Mouse (Mus musculus) lung, embryonic 14.5 days (tissue): Measurements from ENCODE around the gene Fkrp. TPM values are rescaled to one million over a fixed set of nuclear protein-coding genes. Genes with fewer than 3 reads are reported as not detected.

Experiments
- ATAC-seq: fragments of 200-750 bp; cut with Nextera tagmentation; 2 replicates; pipeline ENCODE4 v1.8.0; 2017; ENCODE audit warnings: mild to moderate bottlenecking, moderate TSS enrichment, moderate library complexity; ENCODE audit not compliant: insufficient read depth
- DNase-seq: peaks from one replicate; pipeline ENCODE4 v3.0.0-alpha.2; 2015
- H3K27ac ChIP-seq: fragments of 300-500 bp; sonication (generic); 2 replicates; pipeline ENCODE4 v1.5.1; 2014; ENCODE audit warnings: low read depth, mild to moderate bottlenecking, moderate library complexity
- H3K27me3 ChIP-seq: fragments of 300-500 bp; sonication (generic); 2 replicates; pipeline ENCODE4 v1.6.1; 2014; ENCODE audit warnings: low read length, control low read depth; ENCODE audit not compliant: insufficient read depth
- H3K36me3 ChIP-seq: fragments of 300-500 bp; sonication (generic); 2 replicates; pipeline ENCODE4 v1.6.1; 2014; ENCODE audit warnings: control low read depth; ENCODE audit not compliant: insufficient read depth
- H3K4me1 ChIP-seq: fragments of 300-500 bp; sonication (generic); 2 replicates; pipeline ENCODE4 v1.6.1; 2014; ENCODE audit warnings: antibody characterized with exemption, control low read depth; ENCODE audit not compliant: insufficient read depth
- H3K4me2 ChIP-seq: fragments of 300-500 bp; sonication (generic); 2 replicates; pipeline ENCODE4 v1.6.1; 2014; ENCODE audit warnings: mild to moderate bottlenecking
- H3K4me3 ChIP-seq: fragments of 300-500 bp; sonication (generic); 2 replicates; pipeline ENCODE4 v1.5.1; 2014; ENCODE audit warnings: low read depth, low read length
- H3K9ac ChIP-seq: fragments of 300-500 bp; sonication (generic); 2 replicates; pipeline ENCODE4 v1.6.1; 2014
- H3K9me3 ChIP-seq: fragments of 300-500 bp; sonication (generic); 2 replicates; pipeline ENCODE4 v1.6.1; 2016; ENCODE audit warnings: low read depth, low read length, control low read depth
- CTCF ChIP-seq: IDR thresholded peaks from 2 replicates; pipeline ENCODE4 v1.5.1; 2016; ENCODE audit warnings: antibody characterized with exemption, low read depth
- WGBS: fragments of 180-500 bp; shearing (Covaris S2); extraction: QIAGEN DNeasy Blood & Tissue Kit; methylation state at CpG from one replicate; pipeline ENCODE4 v1.1.7; 2014; 5-methylcytosine and 5-hydroxymethylcytosine counted together
- polyA plus RNA-seq: library from polyadenylated mRNA; unstranded; fragments of >200 nt; fragmentation: Nextera tagmentation; extraction: Ambion mirVana; gene quantifications from 2 replicates; pipeline ENCODE4 v1.2.1, GENCODE M21; 2014

Fkrp gene
- 27.7 and 31.9 TPM in 2 replicates for polyA plus RNA-seq

GRCm38 (mm10) chr7:16816475-16817122 lies at the start of gene Fkrp:
Fkrp (minus strand) TSS chr7:16816732.
- Histone ChIP-seq H3K27ac (peak within 1 kb of the TSS; percentile 99), H3K36me3 (peaks cover 26% of the 10 kb centered on the region), H3K9me3 (no peaks in the 10 kb centered on the region), H3K4me1 (peaks cover 31% of the 10 kb centered on the region), H3K27me3 (0 out of 2 replicates have a peak, but pooled peaks cover 3% of the 10 kb centered on the region), H3K4me2 (peak within 1 kb of the TSS; percentile 97), H3K4me3 (peak within 1 kb of the TSS; percentile 99), H3K9ac (peak within 1 kb of the TSS; percentile 100)
- ATAC-seq (peak; percentile 78), DNase-seq (peak; percentile 60)
- no peak for TF ChIP-seq CTCF
- WGBS = under 1% methylated on average over 46 of the region's 64 CpGs

DNA sequence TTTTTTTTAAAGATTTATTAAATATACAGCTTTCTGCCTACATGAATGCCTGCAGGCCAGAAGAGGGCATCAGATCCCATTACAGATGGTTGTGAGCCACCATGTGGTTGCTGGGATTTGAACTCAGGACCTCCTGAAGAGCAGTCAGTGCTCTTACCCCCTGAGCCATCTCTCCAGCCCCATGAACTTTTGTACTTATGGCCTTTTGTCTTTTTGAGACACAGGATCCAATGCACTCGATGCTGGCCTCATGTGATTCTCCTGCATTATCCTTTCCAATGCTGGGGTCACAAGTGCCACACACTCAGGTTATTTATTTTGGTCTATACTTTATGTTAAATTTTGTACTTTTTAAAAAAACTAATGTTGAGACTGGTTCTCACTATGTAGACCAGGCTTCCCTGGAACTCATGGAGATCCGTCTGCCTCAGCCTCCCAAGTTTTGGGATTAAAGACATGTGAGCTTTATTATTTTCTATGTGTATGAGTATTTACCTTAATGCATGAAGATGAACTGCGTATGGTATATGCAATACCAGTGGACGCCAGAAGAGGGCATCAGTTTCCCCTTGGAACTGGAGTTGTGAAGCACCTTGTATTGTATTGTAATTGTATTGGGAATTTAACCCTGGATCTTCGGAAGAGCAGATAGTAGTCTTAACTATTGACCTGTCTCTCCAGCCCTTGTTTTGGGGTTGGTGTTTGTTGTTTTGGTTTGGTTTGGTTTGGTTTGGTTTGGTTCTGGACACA lies 43.5 kb upstream of the Fkrp start:
- peaks cover 54% of the 10 kb centered on the region for H3K36me3 ChIP-seq

DNA sequence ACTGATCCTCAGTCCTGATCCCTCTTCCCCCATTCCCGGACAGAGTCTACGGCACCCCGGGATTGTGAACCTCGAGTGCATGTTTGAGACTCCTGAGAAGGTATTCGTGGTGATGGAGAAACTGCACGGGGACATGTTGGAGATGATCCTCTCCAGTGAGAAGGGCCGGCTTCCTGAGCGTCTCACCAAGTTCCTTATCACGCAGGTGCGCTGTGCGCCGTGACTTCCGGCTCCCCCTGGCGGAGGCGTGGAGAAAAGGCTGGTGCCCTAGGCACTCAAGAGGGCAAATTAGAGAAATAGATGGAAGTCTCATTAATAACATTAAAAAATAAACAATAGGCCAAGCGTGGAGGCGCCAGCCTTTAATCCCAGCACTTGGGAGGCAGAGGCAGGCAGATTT lies 41.8 kb upstream of the Fkrp start:
- Histone ChIP-seq H3K36me3 (peaks cover 61% of the 10 kb centered on the region), H3K9ac (no peak overlapping the region), H3K4me2 (no peak overlapping the region), H3K27me3 (no peaks in the 10 kb centered on the region), H3K4me1 (no peaks in the 10 kb centered on the region), H3K9me3 (no peaks in the 10 kb centered on the region), H3K27ac (no peak overlapping the region), H3K4me3 (no peak overlapping the region)
- WGBS = 23% methylated on average over 17 of the region's 17 CpGs
- DNase-seq (peak; percentile 54), ATAC-seq (no peak)
- peak; percentile 78 for TF ChIP-seq CTCF

More for the DNA sequence above, 43.5 kb upstream of the Fkrp start:
- Histone ChIP-seq H3K27ac (no peak overlapping the region), H3K9me3 (no peaks in the 10 kb centered on the region), H3K4me3 (no peak overlapping the region), H3K27me3 (no peaks in the 10 kb centered on the region), H3K9ac (no peak overlapping the region), H3K4me1 (no peaks in the 10 kb centered on the region), H3K4me2 (no peak overlapping the region)
- WGBS = 33% methylated on average over 5 of the region's 5 CpGs
- DNase-seq (peak; percentile 85), ATAC-seq (no peak)
- peak; percentile 84 for TF ChIP-seq CTCF

DNA sequence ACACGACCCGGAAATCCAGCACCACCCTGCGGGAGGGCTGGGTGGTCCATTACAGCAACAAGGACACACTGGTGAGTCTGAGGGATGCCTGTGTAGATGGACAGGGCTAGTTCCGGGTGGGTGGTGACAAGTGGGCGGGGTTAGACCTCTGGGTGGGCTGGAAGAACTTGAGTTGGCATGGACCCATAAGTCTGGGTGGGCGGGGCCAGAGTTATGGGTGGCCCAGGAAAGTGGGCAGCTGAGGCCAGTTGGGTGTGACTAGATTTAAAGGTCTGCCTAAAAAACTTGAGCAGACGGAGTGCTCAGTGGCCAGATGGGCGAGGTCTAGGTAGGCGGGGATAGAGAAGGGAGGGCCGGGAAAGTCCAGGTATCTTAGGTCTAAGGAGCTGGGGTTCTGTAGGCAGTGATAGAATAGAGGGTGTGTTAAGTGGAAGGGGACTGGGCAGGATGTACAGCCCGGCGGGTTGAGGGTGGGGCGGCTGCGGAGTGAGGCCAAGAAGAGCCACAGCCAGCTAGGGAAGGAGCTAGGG lies 36.8 kb upstream of the Fkrp start:
- no peak for TF ChIP-seq CTCF
- peak; percentile 62; the same call in 1 of the 2 replicates for ATAC-seq

DNA sequence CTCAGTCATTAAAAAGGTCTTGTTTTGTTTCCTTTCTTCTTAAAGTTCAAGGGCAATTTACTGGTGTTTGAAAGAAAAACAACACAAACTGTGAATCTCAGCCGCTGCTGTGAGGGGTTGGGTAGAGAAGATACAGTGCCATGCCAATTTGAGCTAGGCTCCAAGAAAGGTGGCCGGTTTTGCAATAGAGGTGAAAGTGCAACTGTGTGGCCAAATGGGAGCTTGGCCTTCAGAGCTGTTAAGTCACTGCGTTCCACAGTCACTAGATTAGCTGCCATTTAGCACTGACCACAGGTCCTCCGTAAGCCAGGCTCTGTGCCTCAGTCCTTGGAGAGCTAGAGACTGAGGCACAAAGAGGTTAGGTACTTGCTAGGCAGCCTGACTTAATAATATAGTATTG lies 35.1 kb upstream of the Fkrp start:
- Histone ChIP-seq H3K9ac (no peak overlapping the region), H3K9me3 (no peaks in the 10 kb centered on the region), H3K27ac (no peak overlapping the region), H3K4me3 (no peak overlapping the region), H3K27me3 (no peaks in the 10 kb centered on the region), H3K4me2 (no peak overlapping the region), H3K36me3 (peaks cover 72% of the 10 kb centered on the region), H3K4me1 (no peaks in the 10 kb centered on the region)
- 86% methylated on average over 4 of the region's 4 CpGs for WGBS
- no peak for TF ChIP-seq CTCF
- no peak for ATAC-seq
- DNase-seq = no peak

More for the DNA sequence above, 36.8 kb upstream of the Fkrp start:
- Histone ChIP-seq H3K4me2 (no peak overlapping the region), H3K27ac (no peak overlapping the region), H3K9ac (no peak overlapping the region), H3K4me1 (no peaks in the 10 kb centered on the region), H3K27me3 (no peaks in the 10 kb centered on the region), H3K4me3 (no peak overlapping the region), H3K36me3 (peaks cover 83% of the 10 kb centered on the region), H3K9me3 (no peaks in the 10 kb centered on the region)
- DNase-seq = peak; percentile 56
- WGBS = 75% methylated on average over 14 of the region's 14 CpGs

DNA sequence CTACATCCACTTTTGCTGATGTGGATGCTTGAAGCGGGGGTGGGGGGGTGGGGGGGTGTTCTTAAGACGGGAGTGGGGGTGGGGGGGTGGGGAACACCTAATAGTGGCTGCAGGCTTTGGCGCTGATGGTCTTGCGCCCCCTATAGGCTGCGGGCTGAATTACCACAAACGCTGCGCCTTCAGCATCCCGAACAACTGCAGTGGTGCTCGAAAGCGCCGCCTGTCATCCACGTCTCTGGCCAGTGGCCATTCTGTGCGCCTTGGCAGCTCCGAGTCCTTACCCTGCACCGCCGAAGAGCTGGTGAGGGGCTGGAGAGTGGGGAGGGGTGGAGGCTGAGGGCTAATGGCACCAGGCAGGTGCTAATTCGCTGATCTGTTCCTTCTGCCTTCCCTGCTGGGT lies 32.0 kb upstream of the Fkrp start:
- DNase-seq (peak; percentile 53), ATAC-seq (no peak)
- 25% methylated on average over 17 of the region's 17 CpGs for WGBS
- Histone ChIP-seq H3K4me1 (peaks cover 10% of the 10 kb centered on the region), H3K27me3 (no peaks in the 10 kb centered on the region), H3K27ac (no peak overlapping the region), H3K9me3 (no peaks in the 10 kb centered on the region), H3K9ac (no peak overlapping the region), H3K4me2 (no peak overlapping the region), H3K4me3 (no peak overlapping the region), H3K36me3 (peaks cover 45% of the 10 kb centered on the region)
- TF ChIP-seq CTCF = peak; percentile 68

- 78% methylated on average over 19 of the region's 19 CpGs for WGBS
- no peak overlapping the region for H3K27ac ChIP-seq
These were observed 31.0 kb upstream of the Fkrp start for GRCm38 (mm10) chr7:16847507-16847906.

More at GRCm38 (mm10) chr7:16847507-16847906, 31.0 kb upstream of the Fkrp start:
- DNase-seq (no peak), ATAC-seq (no peak)
- Histone ChIP-seq H3K4me3 (no peak overlapping the region), H3K4me1 (peaks cover 11% of the 10 kb centered on the region), H3K27me3 (no peaks in the 10 kb centered on the region), H3K36me3 (peaks cover 38% of the 10 kb centered on the region), H3K9ac (no peak overlapping the region), H3K4me2 (no peak overlapping the region), H3K9me3 (no peaks in the 10 kb centered on the region)
- TF ChIP-seq CTCF = no peak
